Mouse (Mus musculus) left cerebral cortex, postnatal 10 days (tissue): ENCODE data around the gene Tmem176a. TPM values are rescaled to one million over a fixed set of nuclear protein-coding genes. Genes with fewer than 3 reads are reported as not detected.
A peak's percentile ranks its signal among the peaks of the same experiment; 100 is the strongest.
"Not testable (repeated sequence)": the region's sequence is repeated elsewhere in the genome, so short reads cannot be mapped to it uniquely, and the experiment has no call there.

Experiments
- DNase-seq, 2 experiments: peaks; one replicate each; pipeline ENCODE4 v3.0.0; 2021 to 2022; ENCODE audit warnings: low spot score in 2 of 2, mixed read lengths in 1 of 2; ENCODE audit errors: extremely low spot score in 1 of 2
- intact Hi-C: fragments of 180-260 bp; cut with DNase I; formaldehyde crosslinking; loops from one replicate; pipeline ENCODE4 v1.15.1; 2025
- total RNA-seq, 2 experiments: library from RNA; stranded (reverse); gene quantifications; 2 replicates each; pipeline ENCODE4 v1.2.3; 2021

The Tmem176a gene
- total RNA-seq, 2 experiments from 2014 or later, result 15.6 to 18.6 TPM

DNA sequence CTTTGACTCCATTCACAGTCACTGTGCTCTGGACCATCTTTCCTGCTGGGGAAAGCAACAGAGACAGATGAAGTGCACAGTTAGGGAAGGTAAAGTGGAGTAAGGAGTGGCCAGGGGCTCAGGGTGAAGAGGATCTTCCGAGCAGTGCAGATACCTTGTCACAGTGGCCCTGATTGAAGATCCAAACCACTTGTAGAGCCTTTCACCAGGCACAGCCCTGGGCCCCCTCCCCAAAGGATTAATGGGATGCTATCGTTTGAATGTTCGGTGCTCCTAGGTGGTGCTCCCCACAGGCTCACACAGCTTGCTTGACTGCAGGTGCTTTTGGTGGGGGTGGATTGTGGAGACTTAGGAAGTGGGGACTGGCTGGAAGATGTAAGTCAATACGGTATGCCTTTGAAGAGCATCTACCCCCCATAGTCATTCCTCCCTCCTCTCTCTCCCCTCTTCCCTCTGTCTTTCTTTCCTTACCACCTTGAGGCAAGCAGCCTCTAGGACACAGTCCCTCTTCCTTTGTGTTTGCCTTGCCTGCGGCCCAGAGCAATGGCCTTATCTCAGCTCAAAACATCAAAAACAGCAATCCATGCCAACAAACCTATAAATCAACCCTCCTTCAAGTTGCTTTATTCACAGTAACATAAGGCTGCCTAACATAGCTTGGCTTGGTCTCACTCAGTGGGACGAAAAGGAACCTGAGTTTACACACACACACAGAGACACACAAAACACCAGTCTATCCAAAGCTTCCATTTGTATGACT, 2.2 kb upstream of the Tmem176a start:
- no peak for DNase-seq
- intact Hi-C loops, result no loop called here

DNA sequence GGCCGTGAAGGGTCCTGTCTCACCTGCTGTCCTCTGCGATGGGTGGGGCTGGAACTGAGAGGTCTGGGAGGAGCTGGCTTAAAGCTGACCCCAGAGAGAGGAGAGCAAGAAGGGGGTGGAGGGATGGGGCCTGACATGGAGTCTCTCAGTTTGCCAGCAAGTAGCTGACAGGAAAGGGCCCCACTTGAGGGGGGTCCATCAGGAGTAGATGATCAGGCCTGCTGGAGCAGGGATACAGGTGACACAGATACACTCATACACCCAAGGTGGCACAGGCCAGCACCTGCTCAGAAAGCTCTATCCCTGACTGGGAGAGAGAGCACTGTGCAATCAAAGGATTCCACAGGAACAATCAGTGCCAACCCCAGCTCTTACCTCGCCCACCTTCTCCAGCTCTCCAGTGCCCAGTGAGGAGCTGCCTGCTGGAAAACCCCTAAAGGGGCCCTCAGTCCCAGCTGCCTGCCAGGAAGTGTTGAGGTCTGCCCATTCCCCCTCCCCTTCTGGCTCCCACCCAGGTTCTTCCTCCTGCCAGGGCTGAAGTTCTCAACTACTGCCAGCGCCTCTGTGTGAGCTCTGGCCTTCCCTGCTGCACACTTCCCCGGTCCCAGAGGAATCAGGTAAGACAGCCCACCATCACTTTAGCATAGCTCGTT, 380 bp downstream of the Tmem176a start, which contains the start of gene Tmem176b:
Gene Tmem176b (minus strand): TSS at position 524 of the 653 bp plus-strand sequence.
- peak; percentile 86 to 95 for DNase-seq
- intact Hi-C loops, result no loop called here

DNA sequence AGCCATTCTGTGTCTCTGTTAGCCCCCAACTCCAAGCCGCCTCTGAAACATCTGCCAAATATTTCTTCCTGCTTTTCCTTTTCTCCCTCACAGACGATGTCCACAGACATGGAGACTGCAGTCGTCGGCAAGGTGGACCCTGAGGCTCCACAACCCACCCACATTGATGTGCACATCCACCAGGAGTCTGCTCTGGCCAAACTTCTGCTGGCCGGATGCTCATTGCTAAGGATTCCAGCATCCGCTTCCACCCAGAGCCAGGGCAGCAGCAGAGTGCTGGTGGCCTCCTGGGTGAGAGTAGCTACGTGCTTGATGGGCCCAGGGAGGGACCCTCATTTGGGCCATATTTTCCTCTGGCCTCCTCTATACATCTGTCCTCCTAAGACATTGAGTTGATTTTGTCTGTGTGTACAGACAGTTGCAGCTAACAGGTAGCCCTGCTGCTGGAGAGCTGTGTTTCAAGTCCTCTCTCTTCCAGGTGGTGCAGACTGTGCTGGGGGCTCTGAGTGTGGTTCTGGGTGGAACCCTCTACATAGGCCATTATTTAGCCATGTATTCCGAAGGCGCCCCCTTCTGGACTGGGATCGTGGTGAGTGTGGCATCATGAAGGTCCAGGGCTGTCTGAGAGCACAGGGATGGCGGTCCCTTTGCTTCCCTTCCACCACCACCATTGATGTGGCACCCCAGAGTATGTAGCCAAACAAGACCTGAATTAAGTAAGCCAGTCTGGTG, 1.6 kb downstream of the Tmem176a start:
- peak in 1 of 2 experiments; percentile 47 for DNase-seq
- intact Hi-C loops, result no loop called here

DNA sequence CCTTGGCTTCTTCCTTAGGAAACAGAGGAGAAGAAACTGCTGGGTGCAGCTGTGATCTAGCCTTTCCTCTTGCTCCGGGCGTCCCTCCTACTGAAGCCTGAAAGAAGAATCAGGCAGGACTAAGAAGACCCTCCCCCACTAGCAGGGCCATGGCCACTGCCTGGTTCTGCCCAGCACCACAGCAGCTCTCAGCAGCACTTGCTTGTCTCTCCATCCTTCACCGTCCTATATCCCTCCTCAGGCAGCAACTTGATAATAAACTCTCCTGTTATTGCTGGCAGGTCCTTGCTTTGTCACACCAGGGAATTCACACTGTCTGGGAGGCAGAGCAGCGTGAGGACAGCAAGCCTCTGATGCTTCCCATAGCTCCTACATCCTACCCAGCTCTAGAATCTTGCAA, 4.4 kb downstream of the Tmem176a start:
- intact Hi-C loops, result no loop called here
- no peak for DNase-seq

DNA sequence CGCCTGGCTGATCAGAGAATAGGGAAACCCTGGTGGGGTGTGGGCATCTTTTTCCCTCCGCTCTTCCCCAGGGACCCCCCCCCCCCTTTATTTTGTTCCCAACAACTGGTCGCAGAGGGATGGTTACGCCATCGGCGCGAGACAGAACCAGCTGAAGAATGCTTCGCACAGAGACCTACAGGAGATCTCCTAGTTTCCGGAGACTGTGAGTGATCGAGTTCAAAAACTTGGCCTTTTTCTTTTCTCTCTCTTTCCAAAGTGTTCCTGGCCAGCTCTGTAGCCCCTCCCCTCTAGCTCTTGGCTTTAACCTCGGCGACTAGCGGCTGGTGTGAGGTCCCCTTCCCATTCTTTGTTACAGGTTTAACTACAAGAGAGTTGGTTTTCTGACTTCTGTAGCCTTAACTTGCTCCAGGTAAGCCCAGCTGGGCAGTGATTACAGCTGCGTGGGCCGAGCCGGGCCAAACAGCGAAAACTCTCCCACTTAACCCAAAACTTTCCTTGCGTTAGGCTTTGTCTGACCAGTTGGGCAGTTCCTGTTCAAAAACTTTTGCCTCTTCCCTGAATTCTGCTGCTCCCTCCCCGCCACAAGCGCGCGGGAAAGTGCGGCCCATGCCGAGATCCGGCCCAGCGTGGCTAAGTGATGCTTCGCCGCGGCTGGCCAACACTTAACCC, 11.2 kb downstream of the Tmem176a start:
- peak in 1 of 2 experiments; percentile 41 for DNase-seq
- intact Hi-C loops, result no loop called here

DNA sequence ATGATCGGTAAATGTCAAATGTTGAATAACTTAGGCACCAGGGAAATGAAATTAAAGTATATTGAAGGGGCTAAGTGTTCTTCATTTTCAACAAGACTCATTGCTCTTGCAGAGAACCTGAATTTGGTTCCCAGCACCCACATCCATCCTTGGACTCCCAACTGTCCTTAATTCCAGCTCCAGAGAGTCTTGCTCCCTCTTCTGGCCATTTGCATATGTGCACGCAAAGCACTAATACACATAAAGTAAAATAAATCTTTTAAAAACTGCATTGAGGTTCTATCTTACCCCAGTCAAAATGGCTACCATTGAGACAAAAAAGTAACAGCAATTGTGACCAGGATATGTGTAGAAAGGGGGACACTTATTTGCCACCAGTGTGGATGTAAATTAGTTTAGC, 13.4 kb downstream of the Tmem176a start:
- intact Hi-C loops, result no loop called here
- no peak for DNase-seq

DNA sequence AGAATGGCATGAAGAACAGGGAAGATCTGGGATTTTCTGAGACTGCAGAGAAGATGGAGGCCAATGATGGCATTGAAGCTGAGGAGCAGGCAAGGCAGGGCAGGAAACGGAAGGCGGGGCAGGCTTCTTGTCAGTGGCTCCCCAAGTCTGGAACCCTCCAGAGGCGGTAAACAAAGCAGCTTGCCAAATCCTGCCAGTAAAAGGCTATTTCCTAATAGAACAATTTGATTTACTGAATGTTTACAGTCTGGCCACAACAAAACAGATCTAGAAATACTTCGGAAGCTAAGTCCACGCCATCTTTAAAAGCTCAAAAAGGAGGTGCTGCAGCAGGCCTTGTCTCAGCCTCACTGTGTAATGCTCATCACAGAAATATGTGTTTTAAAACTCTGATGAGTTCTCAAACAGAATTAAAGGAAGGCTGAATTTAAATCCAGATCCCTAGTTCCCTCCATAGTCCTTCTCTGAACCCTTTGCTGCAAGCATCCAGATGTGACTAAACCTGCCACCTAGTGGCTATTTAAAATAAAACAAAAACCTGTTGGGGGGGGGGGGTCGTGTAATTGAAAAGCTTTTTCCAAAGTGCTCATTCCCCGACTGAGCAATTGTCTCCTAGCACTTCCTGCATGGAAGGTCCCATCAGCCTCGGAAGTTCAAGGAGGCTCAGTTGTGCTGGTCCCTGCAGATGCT, 17.0 kb downstream of the Tmem176a start:
- DNase-seq, result no peak
- intact Hi-C loops, result no loop called here

DNA sequence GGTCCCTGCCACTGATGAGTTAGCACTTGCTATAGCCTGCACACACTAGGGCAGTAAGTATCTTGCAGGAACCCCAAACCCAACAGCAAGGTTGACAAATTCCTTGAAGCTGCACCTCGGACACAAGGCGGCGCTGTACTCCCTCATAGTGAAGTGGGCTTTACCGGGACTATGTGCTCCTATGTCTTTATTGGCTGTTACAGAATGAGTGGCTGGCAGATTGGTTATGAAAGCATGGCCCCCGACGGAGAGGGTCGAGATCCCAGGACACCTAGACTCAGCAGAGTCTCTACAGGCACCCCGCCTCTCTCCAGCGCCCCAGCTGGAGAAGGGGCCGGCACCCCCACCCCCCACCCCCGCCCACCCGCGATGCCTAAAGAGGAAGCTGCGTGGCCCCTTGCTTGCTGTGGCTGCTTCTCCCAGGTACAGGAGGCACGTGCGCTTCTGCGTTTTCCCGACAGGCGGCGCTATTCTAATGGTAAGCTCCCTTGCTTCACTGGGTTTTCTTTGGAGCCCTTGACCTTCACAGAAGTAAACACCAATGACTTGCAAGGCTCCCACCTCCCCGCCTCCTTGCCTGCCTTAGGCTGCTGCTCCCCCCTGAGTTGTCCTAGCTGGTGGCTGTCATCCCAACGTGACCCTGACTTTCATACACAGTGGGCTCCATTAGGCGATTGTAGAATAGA, 19.6 kb downstream of the Tmem176a start:
- intact Hi-C loops, result loop anchor here (2.0 to 5.0 kb wide), 2 partner anchors 43 to 97 kb away; no protein-coding TSS in a partner anchor
- DNase-seq, result peak; percentile 37 to 83

DNA sequence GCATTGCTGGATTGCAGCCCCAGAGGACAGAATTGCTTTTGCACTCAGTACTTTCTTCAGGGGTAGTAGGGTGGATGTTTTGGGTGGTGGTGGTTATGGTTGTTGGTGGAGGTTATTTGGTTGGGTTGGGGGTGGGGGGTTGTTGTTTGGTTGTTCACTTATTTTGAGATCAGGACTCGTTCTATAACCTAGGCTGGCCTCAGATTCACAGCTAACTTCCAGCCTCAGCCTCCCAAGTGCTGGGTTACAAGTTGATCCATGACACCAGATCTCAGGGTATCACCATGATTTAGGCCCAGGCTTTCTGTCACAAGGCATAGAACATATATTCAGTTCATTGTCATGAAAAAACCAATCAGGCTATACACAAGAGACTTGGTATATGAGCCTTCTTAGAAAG, 20.1 kb downstream of the Tmem176a start:
- intact Hi-C loops, result loop anchor here (2.0 to 5.0 kb wide), 2 partner anchors 44 to 96 kb away; no protein-coding TSS in a partner anchor
- no peak for DNase-seq

DNA sequence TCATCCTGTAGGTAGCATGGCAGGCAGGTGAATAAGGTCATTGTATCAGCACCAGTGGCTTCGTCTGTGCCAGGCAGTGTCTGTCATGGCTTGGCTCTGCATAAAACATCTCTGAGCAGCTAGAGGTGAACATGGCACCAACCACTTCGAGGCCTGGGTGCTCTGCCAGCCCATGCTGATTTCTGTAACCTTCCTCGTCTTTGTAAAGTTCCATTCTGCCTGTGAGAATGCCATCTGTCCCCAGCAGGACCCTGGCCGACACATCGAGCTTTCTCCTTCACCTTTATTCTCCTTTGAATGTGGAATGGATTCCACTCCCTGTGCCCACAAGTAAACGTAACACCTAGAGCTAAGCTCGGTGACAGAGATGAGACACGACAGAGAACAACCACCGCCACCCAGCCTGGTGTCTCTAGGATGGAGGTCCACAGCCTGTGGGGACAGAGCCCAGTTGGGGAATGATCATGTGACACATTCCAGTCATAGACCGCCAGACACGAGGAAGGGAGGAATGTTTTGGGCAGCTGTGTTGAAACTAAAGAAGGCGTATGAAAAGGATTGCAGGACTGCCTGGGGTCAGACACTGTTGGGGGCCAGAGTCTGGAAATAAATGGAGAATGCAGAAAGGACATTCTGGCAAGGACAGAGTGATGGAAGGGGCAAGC, 21.0 kb downstream of the Tmem176a start:
- intact Hi-C loops, result loop anchor here (2.0 to 5.0 kb wide), 2 partner anchors 44 to 95 kb away; no protein-coding TSS in a partner anchor
- no peak for DNase-seq

DNA sequence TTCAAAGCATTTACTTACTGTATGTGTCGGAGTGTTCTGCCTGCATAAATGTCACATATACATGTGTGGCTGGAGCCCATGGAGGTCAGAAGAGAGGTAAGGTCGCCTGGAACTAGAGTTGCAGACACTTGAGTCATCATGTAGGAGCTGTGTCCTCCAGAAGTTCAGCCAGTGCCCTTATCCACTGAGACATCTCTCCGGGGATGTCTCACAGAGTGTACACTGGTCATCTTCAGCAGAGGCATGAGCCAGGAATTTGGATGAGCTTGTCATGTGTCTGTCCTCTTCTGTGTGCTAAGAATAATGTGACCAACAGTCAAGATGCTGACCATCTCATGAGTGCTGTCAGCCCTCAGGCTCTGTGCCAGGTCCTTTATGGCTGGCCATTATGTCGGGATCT, 22.1 kb downstream of the Tmem176a start:
- DNase-seq, result no peak
- intact Hi-C loops, result loop anchor here (5.0 kb wide), 1 partner anchor 46 kb away; no protein-coding TSS in a partner anchor

DNA sequence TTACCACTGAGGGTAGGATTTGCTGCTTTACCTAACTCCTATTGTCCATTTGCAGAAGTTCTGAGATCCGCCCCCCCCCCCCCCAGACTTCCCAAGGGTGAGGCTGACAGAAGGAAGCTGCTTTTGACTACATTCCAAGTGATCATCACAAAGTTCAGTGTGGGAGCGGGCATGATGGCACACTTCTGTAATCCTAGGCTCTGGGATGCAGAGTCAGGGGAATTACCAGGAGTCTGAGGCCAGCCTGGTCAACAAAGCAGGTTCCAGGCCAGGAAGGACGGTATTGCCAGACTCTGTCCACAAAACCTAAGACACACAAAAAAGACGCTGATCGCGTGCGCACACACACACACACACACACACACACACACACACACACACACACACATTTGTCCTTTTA, 22.8 kb downstream of the Tmem176a start:
- no peak for DNase-seq
- intact Hi-C loops, result loop anchor here (5.0 kb wide), 1 partner anchor 46 kb away; no protein-coding TSS in a partner anchor

DNA sequence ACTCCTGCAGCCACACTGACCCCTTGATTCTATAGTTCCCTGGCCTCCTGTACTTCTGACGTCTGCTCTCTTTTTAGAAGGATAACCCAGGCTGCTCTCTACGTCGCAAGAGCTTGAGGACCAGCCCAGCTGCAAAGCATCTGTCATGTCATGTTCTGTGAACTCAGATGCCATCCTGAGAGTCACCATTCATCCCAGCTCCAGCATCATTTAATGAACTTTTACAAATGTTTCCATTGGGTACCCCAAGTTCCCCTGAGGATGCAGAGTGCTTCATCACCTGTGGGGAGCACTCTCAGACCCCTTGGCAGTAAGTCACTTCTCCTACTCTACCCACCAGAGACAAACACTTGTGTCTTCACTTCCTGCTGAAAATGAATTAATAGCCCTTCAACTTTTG, 23.5 kb downstream of the Tmem176a start:
- intact Hi-C loops, result loop anchor here (5.0 kb wide), 1 partner anchor 47 kb away; no protein-coding TSS in a partner anchor
- no peak for DNase-seq

DNA sequence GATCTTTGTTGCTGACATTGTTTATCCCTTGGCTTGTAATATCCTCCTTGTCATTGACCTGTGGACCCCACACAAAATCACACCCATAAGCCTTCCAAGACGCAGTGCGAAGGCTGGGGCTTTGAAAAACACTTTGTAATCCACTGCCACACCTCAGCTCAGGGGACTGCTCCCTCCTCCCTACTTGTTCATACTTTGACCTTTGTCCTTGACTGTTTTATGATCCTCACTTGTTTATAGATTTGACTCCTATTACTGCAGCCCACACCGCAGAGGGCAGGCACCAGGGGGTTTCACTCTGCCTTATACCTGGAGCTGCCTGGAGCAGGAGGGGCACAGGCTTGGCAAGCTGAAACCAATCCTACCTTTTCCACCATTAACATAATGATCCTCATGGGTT, 24.0 kb downstream of the Tmem176a start:
- intact Hi-C loops, result loop anchor here (5.0 kb wide), 1 partner anchor 47 kb away; no protein-coding TSS in a partner anchor
- DNase-seq, result no peak

DNA sequence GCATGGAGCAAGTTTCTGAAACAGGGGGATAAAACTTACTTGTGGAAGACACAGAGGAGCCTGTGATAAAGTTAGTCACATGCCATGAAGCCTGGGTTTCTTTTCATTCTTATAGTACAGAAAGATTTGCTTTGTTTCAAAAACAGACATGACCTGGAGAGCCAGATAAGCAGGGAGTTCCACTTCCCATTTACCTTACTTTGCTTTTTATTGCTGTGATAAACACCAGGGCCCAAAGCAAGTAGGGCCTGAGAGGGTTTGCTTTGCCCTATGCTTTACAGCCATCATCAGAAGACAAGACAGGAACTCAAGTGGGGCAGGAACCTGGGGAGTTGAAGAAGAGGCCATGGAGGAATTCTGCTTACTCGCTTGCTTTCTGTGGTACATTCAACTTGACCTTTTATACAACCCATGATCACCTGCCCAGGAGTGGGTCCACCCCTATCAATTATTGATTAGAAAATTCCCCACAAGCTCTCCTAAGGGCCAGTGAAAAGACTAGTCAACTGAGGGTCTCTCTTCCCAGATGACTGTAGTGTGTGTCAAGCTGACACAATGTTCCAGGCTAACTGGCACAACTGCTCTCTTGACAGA, 24.5 kb downstream of the Tmem176a start:
- intact Hi-C loops, result no loop called here
- DNase-seq, result no peak

DNA sequence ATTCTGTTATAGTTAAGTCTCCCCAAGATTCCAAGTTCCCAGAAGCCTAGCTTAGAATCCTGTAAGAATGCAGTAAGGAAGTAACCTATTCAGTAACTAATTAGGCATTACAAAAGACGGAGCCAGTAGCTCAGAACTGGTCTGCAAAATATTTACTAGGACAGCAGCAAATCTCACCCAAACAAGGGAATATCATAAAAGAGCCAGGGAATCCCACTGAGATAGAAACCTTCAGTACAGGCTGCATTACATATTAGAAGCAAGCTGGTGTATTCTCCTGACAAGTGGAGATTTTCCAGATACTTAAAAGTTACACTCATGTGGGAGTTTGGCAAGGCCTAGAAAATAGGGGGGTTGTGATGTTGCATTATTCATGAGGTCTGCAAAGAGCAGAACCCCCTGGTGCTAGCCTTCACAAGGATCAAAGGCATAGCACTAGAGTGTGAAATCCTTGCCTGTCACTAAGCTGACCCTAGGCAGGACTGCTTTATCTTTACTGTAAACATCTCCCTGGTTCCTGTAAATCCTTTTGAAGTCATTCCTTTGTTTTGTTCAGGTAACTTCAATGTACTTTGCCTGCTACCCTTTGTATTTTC, 25.7 kb downstream of the Tmem176a start:
- DNase-seq, intact Hi-C loops: not testable (repeated sequence)
